Mouse (Mus musculus): ENCODE data around the gene Abcg4. TPM values are rescaled to one million over a fixed set of nuclear protein-coding genes. Genes with fewer than 3 reads are reported as not detected.
A peak's percentile ranks its signal among the peaks of the same experiment; 100 is the strongest.

The Abcg4 gene
- polyA plus RNA-seq, 1 experiment from 2014 or later, result 30.3 TPM

DNA sequence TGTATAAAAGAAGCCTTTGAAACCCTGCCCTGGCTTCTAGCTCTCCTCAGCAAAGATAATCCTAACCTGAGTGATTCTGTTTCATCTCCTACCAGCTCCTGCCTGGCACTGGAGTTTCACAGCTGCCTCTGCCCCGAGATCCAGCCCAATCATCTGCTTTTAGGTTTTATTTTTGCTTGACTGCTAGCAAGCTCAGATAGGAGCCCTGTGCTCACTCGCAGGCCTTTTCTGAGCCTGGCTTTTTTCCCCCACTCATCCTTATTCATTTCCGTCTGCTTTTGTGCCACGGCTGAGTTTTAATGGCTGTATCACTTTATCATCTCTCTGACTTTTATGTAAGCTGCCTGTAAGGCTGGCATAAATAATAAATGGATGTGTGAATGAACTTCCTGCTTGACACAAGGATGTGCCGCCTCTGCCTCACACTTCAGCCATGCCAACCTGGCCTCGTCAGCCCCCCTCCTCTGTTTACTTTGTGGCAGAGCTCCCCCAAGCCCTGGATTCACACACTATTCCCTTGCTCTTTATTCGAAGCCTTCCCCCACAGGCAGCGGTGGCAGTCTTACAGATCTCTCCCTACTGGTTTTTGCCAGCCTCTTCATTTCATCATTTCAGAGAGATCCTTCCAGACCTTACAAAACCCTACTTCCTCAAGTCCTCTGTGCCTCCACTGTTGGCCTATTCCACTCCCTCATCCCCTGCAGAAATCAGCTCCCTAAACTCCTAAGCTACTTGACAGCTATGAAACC is 21.8 kb downstream of the Abcg4 start:
- no peaks in the 10 kb centered on the region for H3K36me3 ChIP-seq
- H3K4me1 ChIP-seq, result peaks cover 33% of the 10 kb centered on the region
- no peak for ATAC-seq (ENCODE audit: low FRiP score)
- H3K4me3 ChIP-seq (replicated peaks), result no peak overlapping the region
- H3K4me2 ChIP-seq, result peak overlapping the region; percentile 69; the same call in 1 of the 2 replicates
- no peak overlapping the region for H3K9ac ChIP-seq (replicated peaks)
- WGBS, result 42% methylated on average over 8 of the region's 8 CpGs
- H3K27me3 ChIP-seq (replicated peaks), result no peaks in the 10 kb centered on the region
- peak overlapping the region; percentile 74 for H3K27ac ChIP-seq (replicated peaks)
- no peaks in the 10 kb centered on the region for H3K9me3 ChIP-seq (replicated peaks)

DNA sequence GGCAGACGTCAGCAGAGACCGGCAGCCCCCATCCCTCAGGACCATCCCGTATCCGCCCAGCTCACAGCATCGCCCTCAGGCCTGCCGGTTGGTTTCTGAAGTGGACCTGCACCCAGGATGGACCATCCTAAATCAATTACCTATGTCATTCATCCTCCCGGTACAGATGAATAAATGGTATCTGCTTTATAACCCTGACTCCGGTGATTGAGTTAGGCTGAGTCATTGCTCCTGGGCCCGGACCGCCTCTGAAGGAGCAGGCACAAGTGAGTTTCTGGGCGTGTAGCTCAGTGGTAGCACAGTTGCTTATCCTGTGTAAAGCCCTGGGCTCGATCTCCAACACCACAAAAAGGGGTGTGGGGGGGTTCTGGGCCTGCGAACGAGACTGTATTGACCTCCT is 27.0 kb downstream of the Abcg4 start:
- no peaks in the 10 kb centered on the region for H3K27me3 ChIP-seq (replicated peaks)
- no peaks in the 10 kb centered on the region for H3K36me3 ChIP-seq
- H3K27ac ChIP-seq (replicated peaks), result no peak overlapping the region
- no peak overlapping the region for H3K4me3 ChIP-seq (replicated peaks)
- ATAC-seq (ENCODE audit: low FRiP score), result no peak
- 79% methylated on average over 14 of the region's 14 CpGs for WGBS
- no peak overlapping the region for H3K4me2 ChIP-seq
- peaks cover 13% of the 10 kb centered on the region for H3K4me1 ChIP-seq
- no peak overlapping the region for H3K9ac ChIP-seq (replicated peaks)
- H3K9me3 ChIP-seq (replicated peaks), result no peaks in the 10 kb centered on the region

DNA sequence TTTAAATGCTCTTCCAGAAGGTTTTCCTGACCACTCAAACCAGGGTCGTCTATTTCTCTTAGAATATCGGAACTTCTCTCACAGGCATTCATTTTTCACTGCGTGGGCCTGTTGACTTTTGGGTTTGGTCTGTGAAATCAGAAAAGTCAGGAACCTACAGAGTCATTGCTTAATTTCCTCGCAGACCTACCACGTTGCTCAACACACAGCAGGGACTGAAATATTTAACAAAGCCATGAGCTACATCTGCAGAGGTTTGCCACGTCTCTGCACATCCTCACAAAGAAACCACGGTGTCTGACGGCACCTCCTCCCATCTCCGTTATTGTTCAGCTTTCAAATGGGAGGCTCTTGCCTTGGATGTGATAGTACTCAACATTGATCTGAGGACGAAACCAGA is 29.4 kb downstream of the Abcg4 start:
- no peaks in the 10 kb centered on the region for H3K27me3 ChIP-seq (replicated peaks)
- WGBS, result 75% methylated on average over 10 of the region's 10 CpGs

DNA sequence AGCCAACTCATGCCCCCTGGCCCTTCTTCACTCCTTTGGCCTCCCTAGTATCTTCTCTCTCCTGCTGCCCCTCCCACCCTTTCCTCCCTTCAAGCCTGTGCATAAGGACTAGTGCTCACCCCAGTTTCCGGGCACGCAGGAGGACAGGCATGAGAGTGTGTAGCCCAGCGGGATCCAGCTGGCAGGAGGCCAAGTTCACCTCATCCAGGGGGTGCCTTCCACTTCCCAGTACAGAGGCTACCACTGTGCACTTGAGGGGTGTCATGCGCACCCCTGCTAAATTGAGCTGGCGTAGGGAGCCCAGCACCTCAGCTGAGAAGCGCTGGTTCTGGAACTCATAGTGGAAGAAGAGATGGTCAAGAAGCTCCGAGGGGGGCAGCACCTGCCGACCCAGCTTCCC is 32.2 kb downstream of the Abcg4 start:
- no peak overlapping the region for H3K9ac ChIP-seq (replicated peaks)
- 77% methylated on average over 8 of the region's 8 CpGs for WGBS
- no peaks in the 10 kb centered on the region for H3K27me3 ChIP-seq (replicated peaks)
- ATAC-seq (ENCODE audit: low FRiP score), result no peak
- no peak overlapping the region for H3K4me3 ChIP-seq (replicated peaks)
- no peak overlapping the region for H3K27ac ChIP-seq (replicated peaks)
- H3K9me3 ChIP-seq (replicated peaks), result no peaks in the 10 kb centered on the region
- H3K4me1 ChIP-seq, result peaks cover 29% of the 10 kb centered on the region
- no peak overlapping the region for H3K4me2 ChIP-seq
- H3K36me3 ChIP-seq, result no peaks in the 10 kb centered on the region

More for the DNA sequence above, 29.4 kb downstream of the Abcg4 start:
- peaks cover 18% of the 10 kb centered on the region for H3K4me1 ChIP-seq
- H3K9me3 ChIP-seq (replicated peaks), result no peaks in the 10 kb centered on the region
- no peak for ATAC-seq (ENCODE audit: low FRiP score)
- H3K4me2 ChIP-seq, result no peak overlapping the region
- H3K36me3 ChIP-seq, result no peaks in the 10 kb centered on the region
- H3K4me3 ChIP-seq (replicated peaks), result no peak overlapping the region
- H3K9ac ChIP-seq (replicated peaks), result no peak overlapping the region
- no peak overlapping the region for H3K27ac ChIP-seq (replicated peaks)

DNA sequence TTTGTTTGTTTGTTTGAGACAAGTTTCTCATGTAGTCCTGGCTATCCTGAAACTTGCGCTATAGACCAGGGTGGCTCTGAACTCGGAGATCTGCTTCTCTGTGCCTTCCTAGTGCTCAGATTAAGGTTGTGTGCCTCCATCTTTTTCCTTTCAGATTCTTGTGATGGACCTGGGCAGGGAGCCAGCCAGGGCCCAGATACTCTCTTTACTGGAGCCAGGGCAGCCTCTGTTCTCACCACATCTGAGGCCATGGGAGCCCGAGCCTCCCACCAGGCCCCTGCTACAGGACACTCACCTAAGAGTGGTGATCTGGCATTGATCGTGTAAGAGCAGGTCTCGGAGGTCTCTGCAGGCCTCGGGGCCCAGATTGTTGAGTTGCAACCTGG is 33.3 kb downstream of the Abcg4 start:
- Histone ChIP-seq H3K4me3 (replicated peaks) (no peak overlapping the region), H3K36me3 (no peaks in the 10 kb centered on the region), H3K4me1 (peaks cover 34% of the 10 kb centered on the region), H3K9me3 (replicated peaks) (no peaks in the 10 kb centered on the region), H3K27me3 (replicated peaks) (no peaks in the 10 kb centered on the region), H3K27ac (replicated peaks) (peak overlapping the region; percentile 76), H3K9ac (replicated peaks) (no peak overlapping the region), H3K4me2 (no peak overlapping the region)
- 48% methylated on average over 6 of the region's 6 CpGs for WGBS
- ATAC-seq (ENCODE audit: low FRiP score), result peak; percentile 29; the same call in 1 of the 2 replicates

DNA sequence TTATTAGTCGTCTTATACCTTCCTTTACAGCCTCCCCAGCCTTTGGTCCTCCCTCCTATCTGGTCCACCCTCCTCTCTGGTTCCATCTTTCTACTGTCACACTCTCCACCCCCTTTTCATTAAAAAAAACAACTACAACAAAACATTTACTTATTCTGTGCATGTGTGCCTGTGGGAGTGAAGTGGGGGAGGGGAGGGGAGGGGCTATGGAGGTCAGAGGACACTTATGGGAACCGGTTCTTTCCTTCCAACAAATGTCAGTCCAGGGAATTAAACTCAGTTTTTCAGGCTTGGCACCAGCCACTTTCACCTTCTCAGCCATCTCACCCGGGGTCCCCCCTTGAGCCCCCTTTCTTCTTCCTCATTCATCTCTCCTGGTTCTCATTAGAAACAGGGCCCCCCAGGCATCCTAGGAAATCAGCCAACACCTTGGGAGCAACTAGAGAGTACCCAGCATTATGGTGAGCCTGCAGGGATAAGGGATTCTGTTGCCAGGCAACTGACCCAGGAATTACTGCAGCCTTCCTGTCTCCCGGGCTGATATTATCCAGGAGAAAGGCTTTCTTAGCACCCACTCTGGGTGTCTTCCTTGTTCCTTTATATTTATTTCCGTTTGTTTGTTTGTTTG is 33.8 kb downstream of the Abcg4 start:
- H3K36me3 ChIP-seq, result no peaks in the 10 kb centered on the region
- peak overlapping the region; percentile 76 for H3K27ac ChIP-seq (replicated peaks)
- H3K27me3 ChIP-seq (replicated peaks), result no peaks in the 10 kb centered on the region
- H3K4me2 ChIP-seq, result peak overlapping the region; percentile 11; the same call in 1 of the 2 replicates
- H3K4me3 ChIP-seq (replicated peaks), result no peak overlapping the region
- H3K9ac ChIP-seq (replicated peaks), result no peak overlapping the region
- H3K9me3 ChIP-seq (replicated peaks), result no peaks in the 10 kb centered on the region
- WGBS, result 11% methylated on average over 5 of the region's 5 CpGs
- ATAC-seq (ENCODE audit: low FRiP score), result peak; percentile 58; the same call in 1 of the 2 replicates
- H3K4me1 ChIP-seq, result peaks cover 39% of the 10 kb centered on the region

DNA sequence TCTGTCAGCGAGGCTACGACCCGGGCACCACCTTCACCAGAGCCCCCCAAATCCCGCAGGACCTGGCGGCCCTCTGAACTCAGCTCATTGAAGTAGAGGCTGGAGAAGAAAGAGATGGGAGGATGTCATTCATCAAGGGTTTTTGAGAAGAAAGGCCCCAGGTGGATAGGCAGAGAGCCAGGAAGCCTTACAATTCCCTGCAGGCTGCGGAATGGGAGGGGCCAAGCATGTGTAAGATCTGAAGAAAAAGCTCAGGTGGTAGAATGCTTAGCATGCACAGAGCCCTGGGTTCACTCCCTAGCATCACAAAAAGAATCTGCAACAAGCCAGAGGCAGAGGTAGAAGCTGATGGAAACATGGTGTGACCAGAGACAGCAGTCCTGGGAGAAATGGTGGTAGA is 35.0 kb downstream of the Abcg4 start:
- 86% methylated on average over 6 of the region's 6 CpGs for WGBS
- Histone ChIP-seq H3K4me1 (peaks cover 43% of the 10 kb centered on the region), H3K27ac (replicated peaks) (peak overlapping the region; percentile 76; the same call in 1 of the 2 replicates)

DNA sequence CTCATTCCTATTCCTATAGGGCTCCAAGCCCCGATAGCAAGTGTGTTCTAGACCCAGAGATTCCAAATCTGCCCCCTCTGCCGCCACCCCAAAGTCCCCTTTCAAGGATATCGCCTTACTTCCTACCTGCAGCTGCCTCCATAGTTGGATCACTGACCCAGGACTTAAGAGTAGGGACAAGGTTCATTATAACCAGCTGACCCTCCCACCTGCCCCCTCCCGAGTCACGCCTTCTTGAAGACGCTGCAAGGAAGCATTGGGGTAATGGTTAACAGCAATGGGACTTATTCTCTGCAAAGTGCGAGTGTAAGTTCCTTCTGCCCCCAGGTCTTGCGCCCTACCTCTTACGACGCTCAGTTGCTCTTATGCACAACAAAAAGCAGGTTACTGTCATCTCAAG is 37.1 kb downstream of the Abcg4 start, which contains the start of gene Pdzd3:
Gene Pdzd3 (minus strand): TSS at position 158 of the 400 bp plus-strand sequence.
- peaks cover 43% of the 10 kb centered on the region for H3K4me1 ChIP-seq
- H3K27me3 ChIP-seq (replicated peaks), result no peaks in the 10 kb centered on the region
- H3K9ac ChIP-seq (replicated peaks), result no peak within 1 kb of the TSS
- WGBS, result 81% methylated on average over 10 of the region's 10 CpGs
- no peak within 1 kb of the TSS for H3K4me3 ChIP-seq (replicated peaks)
- no peak for ATAC-seq (ENCODE audit: low FRiP score)
- H3K36me3 ChIP-seq, result no peaks in the 10 kb centered on the region
- H3K9me3 ChIP-seq (replicated peaks), result no peaks in the 10 kb centered on the region
- no peak within 1 kb of the TSS for H3K4me2 ChIP-seq
- 0 out of 2 replicates have a peak within 1 kb of the TSS, but pooled peaks have one; percentile 3 for H3K27ac ChIP-seq (replicated peaks)

More for the DNA sequence above, 35.0 kb downstream of the Abcg4 start:
- Histone ChIP-seq H3K27me3 (replicated peaks) (no peaks in the 10 kb centered on the region), H3K9me3 (replicated peaks) (no peaks in the 10 kb centered on the region), H3K36me3 (no peaks in the 10 kb centered on the region), H3K4me3 (replicated peaks) (no peak overlapping the region), H3K4me2 (no peak overlapping the region), H3K9ac (replicated peaks) (no peak overlapping the region)
- ATAC-seq (ENCODE audit: low FRiP score), result no peak

DNA sequence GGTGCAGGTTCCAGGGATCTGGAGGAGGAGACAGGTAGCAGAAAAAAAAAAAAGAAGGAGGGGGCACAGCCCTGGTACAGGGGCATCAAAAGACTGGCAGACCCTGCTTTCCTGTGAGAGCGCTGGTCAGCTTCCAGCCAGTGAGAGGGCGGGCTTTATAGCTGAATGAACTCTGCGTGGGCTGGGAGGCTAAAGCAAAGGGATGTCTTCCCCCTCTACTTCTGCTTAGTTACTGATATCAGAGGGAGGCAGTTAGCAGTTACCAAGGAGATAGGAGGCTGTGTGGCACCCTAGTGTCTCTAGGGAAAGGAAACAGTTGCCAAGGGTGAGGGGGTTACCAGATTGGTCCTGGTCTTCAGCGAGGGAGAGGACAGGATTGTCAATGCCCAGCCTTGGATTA is 38.0 kb downstream of the Abcg4 start:
- Histone ChIP-seq H3K27ac (replicated peaks) (0 out of 2 replicates have a peak overlapping the region, but pooled peaks have one; percentile 3), H3K4me2 (no peak overlapping the region), H3K27me3 (replicated peaks) (no peaks in the 10 kb centered on the region), H3K4me3 (replicated peaks) (no peak overlapping the region), H3K9ac (replicated peaks) (no peak overlapping the region), H3K9me3 (replicated peaks) (no peaks in the 10 kb centered on the region), H3K4me1 (peaks cover 39% of the 10 kb centered on the region), H3K36me3 (no peaks in the 10 kb centered on the region)
- WGBS, result 43% methylated on average over 4 of the region's 4 CpGs
- ATAC-seq (ENCODE audit: low FRiP score), result no peak

DNA sequence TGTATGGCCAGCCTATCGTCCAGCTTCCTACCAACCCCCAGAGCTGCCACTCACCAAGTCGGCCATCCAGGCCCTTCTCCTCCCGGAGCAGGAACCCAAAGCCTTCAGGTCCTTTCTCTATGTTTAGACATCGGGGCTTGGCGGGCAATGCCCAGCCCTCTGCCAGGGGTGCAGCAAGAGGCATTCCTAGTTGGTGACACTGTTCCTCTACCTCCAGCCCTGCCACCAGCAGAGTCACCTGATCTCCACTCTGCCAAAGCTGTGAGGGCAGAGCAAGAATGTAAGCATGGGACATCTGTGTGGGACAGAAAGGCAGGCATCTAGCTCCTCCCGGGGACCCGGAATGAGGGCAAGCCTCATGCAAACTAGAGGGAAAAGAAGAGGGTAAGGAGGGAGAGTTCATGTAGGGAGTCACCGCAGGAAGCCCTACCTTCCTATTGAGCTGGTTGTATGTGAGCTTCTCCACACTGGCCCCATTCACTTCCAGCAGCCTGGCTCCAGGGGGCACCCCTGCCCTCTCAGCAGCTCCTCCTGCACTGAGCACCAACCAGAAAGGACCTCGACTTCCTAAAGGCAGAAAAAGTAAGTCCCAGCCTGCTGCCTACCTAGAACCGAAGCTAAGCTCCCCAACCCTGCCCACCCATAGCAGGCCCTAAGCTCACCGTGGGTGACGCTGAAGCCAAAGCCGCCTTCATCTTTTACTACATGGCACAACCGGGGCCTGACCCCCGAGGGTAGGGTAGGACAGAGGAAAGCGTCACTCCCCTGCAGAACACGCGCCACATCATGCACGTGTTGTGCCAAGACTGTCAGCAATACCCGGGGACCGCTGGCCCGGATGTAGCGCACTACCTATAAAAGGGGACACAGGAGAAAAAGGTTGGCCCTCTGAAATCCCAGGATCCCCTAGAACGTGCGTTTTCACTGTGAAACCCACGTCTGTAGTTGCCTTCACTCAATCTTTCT is 39.0 kb downstream of the Abcg4 start:
- peak; percentile 48; the same call in 1 of the 2 replicates for ATAC-seq (ENCODE audit: low FRiP score)
- Histone ChIP-seq H3K36me3 (no peaks in the 10 kb centered on the region), H3K4me1 (peaks cover 29% of the 10 kb centered on the region), H3K9me3 (replicated peaks) (no peaks in the 10 kb centered on the region), H3K27me3 (replicated peaks) (no peaks in the 10 kb centered on the region), H3K4me2 (no peak overlapping the region), H3K9ac (replicated peaks) (no peak overlapping the region), H3K4me3 (replicated peaks) (no peak overlapping the region), H3K27ac (replicated peaks) (no peak overlapping the region)
- 48% methylated on average over 26 of the region's 26 CpGs for WGBS

DNA sequence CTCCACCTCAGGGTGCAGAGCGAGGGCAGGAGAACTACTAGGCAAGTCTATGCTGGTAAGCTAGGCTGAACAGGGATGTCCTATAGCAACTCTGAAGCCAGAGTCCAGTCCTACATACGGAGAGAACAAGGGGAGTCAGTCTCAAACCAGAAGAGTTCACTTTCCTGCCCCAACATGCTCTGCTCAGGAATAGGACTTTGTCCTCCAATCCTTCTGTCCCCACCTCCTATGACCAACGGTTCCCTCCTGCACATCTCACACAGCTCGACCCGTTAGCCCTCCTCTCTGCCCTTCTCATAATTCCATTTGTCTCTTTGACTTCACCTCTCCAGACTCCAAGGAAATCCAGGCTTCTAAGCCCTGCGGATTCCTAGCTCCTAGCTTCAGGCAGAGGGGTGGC is 40.5 kb downstream of the Abcg4 start:
- H3K4me3 ChIP-seq (replicated peaks), result no peak overlapping the region
- no peaks in the 10 kb centered on the region for H3K27me3 ChIP-seq (replicated peaks)
- H3K9me3 ChIP-seq (replicated peaks), result no peaks in the 10 kb centered on the region
- H3K4me2 ChIP-seq, result no peak overlapping the region
- no peak for ATAC-seq (ENCODE audit: low FRiP score)
- H3K9ac ChIP-seq (replicated peaks), result no peak overlapping the region
- no peaks in the 10 kb centered on the region for H3K36me3 ChIP-seq
- peaks cover 14% of the 10 kb centered on the region for H3K4me1 ChIP-seq
- 88% methylated on average over 6 of the region's 6 CpGs for WGBS
- H3K27ac ChIP-seq (replicated peaks), result no peak overlapping the region

All from neural tube, embryonic 15.5 days (tissue).